Mouse (Mus musculus): ENCODE data around the gene Arpc3.

GRCm38 (mm10) chr5:122397495-122397894 is 5.8 kb downstream of the Arpc3 start:
- TF ChIP-seq CTCF (IDR thresholded peaks at IDR 0.05; ENCODE audit: extremely low read depth, insufficient read depth, insufficient read length, insufficient replicate concordance) (no peak), POLR2A (IDR thresholded peaks at IDR 0.05; ENCODE audit: low read depth, low read length) (no peak)
